Mouse (Mus musculus): ENCODE measurements at regions not wholly inside any gene's neighbourhood (a gene's known extent, or its start where the extent isn't known, plus 50 kb on each side); places are given as distances from the start of the nearest gene placed in this dataset.

- no peak overlapping the region for H3K27ac ChIP-seq (ENCODE audit: insufficient read depth, low read depth, low read length)
- 77% methylated on average over 1 of the region's 1 CpGs for WGBS
- H3K4me1 ChIP-seq (ENCODE audit: control insufficient read depth, insufficient read depth, low read length), result peaks cover 13% of the 10 kb centered on the region
- no peak for TF ChIP-seq POLR2A (IDR thresholded peaks at IDR 0.05; ENCODE audit: insufficient read depth, low read depth, low read length)
- no peak for TF ChIP-seq CTCF (IDR thresholded peaks at IDR 0.05; ENCODE audit: insufficient read depth, low read depth, low read length)
- no peak overlapping the region for H3K4me3 ChIP-seq (ENCODE audit: insufficient read depth, low read depth, low read length)
Observed at GRCm38 (mm10) chr1:154255971-154256370, 55.0 kb downstream of the Zfp648 start.

GRCm38 (mm10) chr1:154256811-154257210, 55.8 kb downstream of the Zfp648 start:
- Histone ChIP-seq H3K4me1 (ENCODE audit: control insufficient read depth, insufficient read depth, low read length) (peaks cover 13% of the 10 kb centered on the region), H3K27ac (ENCODE audit: insufficient read depth, low read depth, low read length) (no peak overlapping the region), H3K4me3 (ENCODE audit: insufficient read depth, low read depth, low read length) (no peak overlapping the region)
- TF ChIP-seq CTCF (IDR thresholded peaks at IDR 0.05; ENCODE audit: insufficient read depth, low read depth, low read length) (no peak), POLR2A (IDR thresholded peaks at IDR 0.05; ENCODE audit: insufficient read depth, low read depth, low read length) (no peak)
- WGBS, result 50% methylated on average over 15 of the region's 15 CpGs

- WGBS, result 26% methylated on average over 3 of the region's 3 CpGs
- H3K4me3 ChIP-seq (ENCODE audit: insufficient read depth, low read depth, low read length), result no peak overlapping the region
- no peak for TF ChIP-seq CTCF (IDR thresholded peaks at IDR 0.05; ENCODE audit: insufficient read depth, low read depth, low read length)
- TF ChIP-seq POLR2A (IDR thresholded peaks at IDR 0.05; ENCODE audit: insufficient read depth, low read depth, low read length), result no peak
- H3K4me1 ChIP-seq (ENCODE audit: control insufficient read depth, insufficient read depth, low read length), result peaks cover 13% of the 10 kb centered on the region
- peak overlapping the region; percentile 58 for H3K27ac ChIP-seq (ENCODE audit: insufficient read depth, low read depth, low read length)
Observed at GRCm38 (mm10) chr1:154258511-154258910, 57.5 kb downstream of the Zfp648 start.

- no peak overlapping the region for H3K4me3 ChIP-seq (ENCODE audit: insufficient read depth, low read depth, low read length)
- TF ChIP-seq CTCF (IDR thresholded peaks at IDR 0.05; ENCODE audit: insufficient read depth, low read depth, low read length), result no peak
- no peak for TF ChIP-seq POLR2A (IDR thresholded peaks at IDR 0.05; ENCODE audit: insufficient read depth, low read depth, low read length)
- 93% methylated on average over 5 of the region's 5 CpGs for WGBS
- no peak overlapping the region for H3K27ac ChIP-seq (ENCODE audit: insufficient read depth, low read depth, low read length)
- peaks cover 13% of the 10 kb centered on the region for H3K4me1 ChIP-seq (ENCODE audit: control insufficient read depth, insufficient read depth, low read length)
Observed at GRCm38 (mm10) chr1:154260393-154260792, 59.4 kb downstream of the Zfp648 start.

- H3K4me1 ChIP-seq (ENCODE audit: control insufficient read depth, insufficient read depth, low read length), result peaks cover 3% of the 10 kb centered on the region
- TF ChIP-seq POLR2A (IDR thresholded peaks at IDR 0.05; ENCODE audit: insufficient read depth, low read depth, low read length) (no peak), CTCF (IDR thresholded peaks at IDR 0.05; ENCODE audit: insufficient read depth, low read depth, low read length) (peak; percentile 91)
- WGBS, result 20% methylated on average over 8 of the region's 8 CpGs
- no peak overlapping the region for H3K4me3 ChIP-seq (ENCODE audit: insufficient read depth, low read depth, low read length)
- H3K27ac ChIP-seq (ENCODE audit: insufficient read depth, low read depth, low read length), result no peak overlapping the region
Observed at GRCm38 (mm10) chr1:154281438-154281837, 80.5 kb downstream of the Zfp648 start.

- H3K4me1 ChIP-seq (ENCODE audit: control insufficient read depth, insufficient read depth, low read length), result peaks cover 3% of the 10 kb centered on the region
- 65% methylated on average over 4 of the region's 4 CpGs for WGBS
- TF ChIP-seq POLR2A (IDR thresholded peaks at IDR 0.05; ENCODE audit: insufficient read depth, low read depth, low read length), result no peak
- no peak for TF ChIP-seq CTCF (IDR thresholded peaks at IDR 0.05; ENCODE audit: insufficient read depth, low read depth, low read length)
- no peak overlapping the region for H3K27ac ChIP-seq (ENCODE audit: insufficient read depth, low read depth, low read length)
- no peak overlapping the region for H3K4me3 ChIP-seq (ENCODE audit: insufficient read depth, low read depth, low read length)
Observed at GRCm38 (mm10) chr1:154286080-154286479, 85.1 kb downstream of the Zfp648 start.

- no peak for TF ChIP-seq POLR2A (IDR thresholded peaks at IDR 0.05; ENCODE audit: insufficient read depth, low read depth, low read length)
- no peak for TF ChIP-seq CTCF (IDR thresholded peaks at IDR 0.05; ENCODE audit: insufficient read depth, low read depth, low read length)
- Histone ChIP-seq H3K4me3 (ENCODE audit: insufficient read depth, low read depth, low read length) (no peak overlapping the region), H3K27ac (ENCODE audit: insufficient read depth, low read depth, low read length) (peak overlapping the region; percentile 92), H3K4me1 (ENCODE audit: control insufficient read depth, insufficient read depth, low read length) (peaks cover 5% of the 10 kb centered on the region)
- WGBS, result 31% methylated on average over 4 of the region's 4 CpGs
Observed at GRCm38 (mm10) chr1:154292729-154293128, 91.7 kb downstream of the Zfp648 start.

GRCm38 (mm10) chr1:154296080-154296479, 95.1 kb downstream of the Zfp648 start:
- Histone ChIP-seq H3K27ac (ENCODE audit: insufficient read depth, low read depth, low read length) (no peak overlapping the region), H3K4me3 (ENCODE audit: insufficient read depth, low read depth, low read length) (no peak overlapping the region), H3K4me1 (ENCODE audit: control insufficient read depth, insufficient read depth, low read length) (peaks cover 8% of the 10 kb centered on the region)
- TF ChIP-seq CTCF (IDR thresholded peaks at IDR 0.05; ENCODE audit: insufficient read depth, low read depth, low read length), result no peak
- TF ChIP-seq POLR2A (IDR thresholded peaks at IDR 0.05; ENCODE audit: insufficient read depth, low read depth, low read length), result no peak
- WGBS, result 89% methylated on average over 8 of the region's 8 CpGs

- Histone ChIP-seq H3K27ac (ENCODE audit: insufficient read depth, low read depth, low read length) (no peak overlapping the region), H3K4me1 (ENCODE audit: control insufficient read depth, insufficient read depth, low read length) (0 out of 2 replicates have a peak, but pooled peaks cover 2% of the 10 kb centered on the region), H3K4me3 (ENCODE audit: insufficient read depth, low read depth, low read length) (no peak overlapping the region)
- 89% methylated on average over 4 of the region's 4 CpGs for WGBS
- no peak for TF ChIP-seq CTCF (IDR thresholded peaks at IDR 0.05; ENCODE audit: insufficient read depth, low read depth, low read length)
- no peak for TF ChIP-seq POLR2A (IDR thresholded peaks at IDR 0.05; ENCODE audit: insufficient read depth, low read depth, low read length)
Observed at GRCm38 (mm10) chr1:154299866-154300265, 98.9 kb downstream of the Zfp648 start.

GRCm38 (mm10) chr1:154309650-154310049, 108.7 kb downstream of the Zfp648 start:
- H3K4me3 ChIP-seq (ENCODE audit: insufficient read depth, low read depth, low read length), result no peak overlapping the region
- 39% methylated on average over 2 of the region's 2 CpGs for WGBS
- no peak overlapping the region for H3K27ac ChIP-seq (ENCODE audit: insufficient read depth, low read depth, low read length)
- no peak for TF ChIP-seq CTCF (IDR thresholded peaks at IDR 0.05; ENCODE audit: insufficient read depth, low read depth, low read length)
- no peak for TF ChIP-seq POLR2A (IDR thresholded peaks at IDR 0.05; ENCODE audit: insufficient read depth, low read depth, low read length)
- H3K4me1 ChIP-seq (ENCODE audit: control insufficient read depth, insufficient read depth, low read length), result peaks cover 4% of the 10 kb centered on the region; the same call in 1 of the 2 replicates

Measured in olfactory bulb, adult 2 months (tissue).